Mouse (Mus musculus) bone marrow macrophage, adult 2 months (primary cell): ENCODE data around the gene Rxfp4. TPM values are rescaled to one million over a fixed set of nuclear protein-coding genes. Genes with fewer than 3 reads are reported as not detected.

Experiments
- H3K27ac ChIP-seq: 2 replicates; pipeline ENCODE4 v1.5.1; 2012; ENCODE audit warnings: low read depth, low read length; ENCODE audit not compliant: insufficient read depth
- H3K4me1 ChIP-seq: 2 replicates; pipeline ENCODE4 v1.6.1; 2012; ENCODE audit warnings: low read length; ENCODE audit not compliant: control insufficient read depth, insufficient read depth
- H3K4me3 ChIP-seq: 2 replicates; pipeline ENCODE4 v1.5.1; 2012; ENCODE audit warnings: mild to moderate bottlenecking, low read length, moderate library complexity; ENCODE audit not compliant: insufficient read depth
- CTCF ChIP-seq: IDR thresholded peaks from 2 replicates; pipeline ENCODE4 v1.5.1; 2012; ENCODE audit warnings: low read depth, mild to moderate bottlenecking, low read length, moderate library complexity
- POLR2A ChIP-seq: IDR thresholded peaks from 2 replicates; pipeline ENCODE4 v1.6.1; 2012; ENCODE audit warnings: mild to moderate bottlenecking, low read depth, low read length, borderline replicate concordance
- polyA plus RNA-seq: library from polyadenylated mRNA; stranded (reverse); fragments of >200 nt; gene quantifications from 2 replicates; pipeline ENCODE4 v1.2.4, GENCODE M21; 2012; ENCODE audit not compliant: missing spikeins, insufficient read depth, insufficient read length

Gene Rxfp4
- polyA plus RNA-seq, 1 experiment: not detected

- TF ChIP-seq POLR2A (no peak), CTCF (no peak)
- H3K4me1 ChIP-seq: peaks cover 36% of the 10 kb centered on the region
- no peak overlapping the region for H3K27ac ChIP-seq
- H3K4me3 ChIP-seq: no peak overlapping the region
Measured at GRCm38 (mm10) chr3:88653516-88654370, 801 bp upstream of the Rxfp4 start.

- TF ChIP-seq POLR2A (no peak), CTCF (no peak)
Measured at GRCm38 (mm10) chr3:88651669-88652618, 998 bp downstream of the Rxfp4 start.

GRCm38 (mm10) chr3:88650713-88651504, 2.0 kb downstream of the Rxfp4 start:
- Histone ChIP-seq H3K27ac (no peak overlapping the region), H3K4me1 (peaks cover 58% of the 10 kb centered on the region), H3K4me3 (no peak overlapping the region)
- TF ChIP-seq POLR2A (no peak), CTCF (no peak)

More at GRCm38 (mm10) chr3:88651669-88652618, 998 bp downstream of the Rxfp4 start:
- Histone ChIP-seq H3K4me3 (no peak overlapping the region), H3K27ac (no peak overlapping the region), H3K4me1 (peaks cover 53% of the 10 kb centered on the region)

- Histone ChIP-seq H3K27ac (no peak overlapping the region), H3K4me3 (no peak overlapping the region), H3K4me1 (peaks cover 54% of the 10 kb centered on the region)
- TF ChIP-seq POLR2A (no peak), CTCF (no peak)
Measured at GRCm38 (mm10) chr3:88649967-88650366, 3.0 kb downstream of the Rxfp4 start.

- Histone ChIP-seq H3K4me1 (peaks cover 48% of the 10 kb centered on the region), H3K27ac (no peak overlapping the region)
- TF ChIP-seq POLR2A (no peak), CTCF (no peak)
Measured at GRCm38 (mm10) chr3:88649186-88649585, 3.8 kb downstream of the Rxfp4 start.

GRCm38 (mm10) chr3:88648452-88649168, 4.3 kb downstream of the Rxfp4 start:
- Histone ChIP-seq H3K27ac (no peak overlapping the region; the same call in 1 of the 2 replicates), H3K4me1 (peaks cover 48% of the 10 kb centered on the region), H3K4me3 (no peak overlapping the region)
- TF ChIP-seq CTCF (no peak), POLR2A (no peak)

More at GRCm38 (mm10) chr3:88649186-88649585, 3.8 kb downstream of the Rxfp4 start:
- no peak overlapping the region for H3K4me3 ChIP-seq

- H3K4me1 ChIP-seq: peaks cover 48% of the 10 kb centered on the region
- TF ChIP-seq CTCF (no peak), POLR2A (no peak)
- peak overlapping the region; percentile 62 for H3K27ac ChIP-seq
- H3K4me3 ChIP-seq: no peak overlapping the region
Measured at GRCm38 (mm10) chr3:88647779-88648413, 5.0 kb downstream of the Rxfp4 start.

GRCm38 (mm10) chr3:88647076-88647475, 5.9 kb downstream of the Rxfp4 start:
- H3K4me1 ChIP-seq: peaks cover 48% of the 10 kb centered on the region
- no peak overlapping the region; the same call in 1 of the 2 replicates for H3K27ac ChIP-seq
- no peak overlapping the region for H3K4me3 ChIP-seq
- no peak for TF ChIP-seq CTCF
- TF ChIP-seq POLR2A: no peak
